Mouse (Mus musculus): ENCODE measurements at regions not wholly inside any gene's neighbourhood (a gene's known extent, or its start where the extent isn't known, plus 50 kb on each side); places are given as distances from the start of the nearest gene placed in this dataset.

GRCm38 (mm10) chr2:72849441-72850192 lies 130.6 kb downstream of the Sp3 start:
- Histone ChIP-seq H3K27ac (ENCODE audit: low read depth) (no peak overlapping the region), H3K9ac (replicated peaks; ENCODE audit: low read depth, low read length) (no peak overlapping the region), H3K27me3 (ENCODE audit: control insufficient read depth, insufficient read depth, low read length) (no peaks in the 10 kb centered on the region), H3K4me2 (ENCODE audit: low read depth, low read length) (peak overlapping the region; percentile 18), H3K4me3 (ENCODE audit: low read depth, low read length) (no peak overlapping the region), H3K9me3 (replicated peaks; ENCODE audit: control insufficient read depth, low read length) (no peaks in the 10 kb centered on the region), H3K4me1 (ENCODE audit: control insufficient read depth, insufficient read depth) (no peaks in the 10 kb centered on the region), H3K36me3 (replicated peaks; ENCODE audit: control insufficient read depth, insufficient read depth, low read length) (no peaks in the 10 kb centered on the region)
- ATAC-seq (ENCODE audit: insufficient read depth, low read depth) (no peak), DNase-seq (ENCODE audit: low spot score) (peak; percentile 33)
- TF ChIP-seq CTCF (IDR thresholded peaks at IDR 0.05; ENCODE audit: low read depth) (no peak), EP300 (IDR thresholded peaks at IDR 0.05; ENCODE audit: low read depth) (no peak)
- WGBS, result 44% methylated on average over 12 of the region's 12 CpGs

GRCm38 (mm10) chr2:72852509-72852908 lies 127.7 kb downstream of the Sp3 start:
- ATAC-seq (ENCODE audit: insufficient read depth, low read depth) (no peak), DNase-seq (ENCODE audit: low spot score) (no peak)
- Histone ChIP-seq H3K4me2 (ENCODE audit: low read depth, low read length) (no peak overlapping the region), H3K27ac (ENCODE audit: low read depth) (no peak overlapping the region), H3K27me3 (ENCODE audit: control insufficient read depth, insufficient read depth, low read length) (no peaks in the 10 kb centered on the region), H3K9me3 (replicated peaks; ENCODE audit: control insufficient read depth, low read length) (no peaks in the 10 kb centered on the region), H3K36me3 (replicated peaks; ENCODE audit: control insufficient read depth, insufficient read depth, low read length) (no peaks in the 10 kb centered on the region), H3K9ac (replicated peaks; ENCODE audit: low read depth, low read length) (no peak overlapping the region), H3K4me3 (ENCODE audit: low read depth, low read length) (no peak overlapping the region), H3K4me1 (ENCODE audit: control insufficient read depth, insufficient read depth) (0 out of 2 replicates have a peak, but pooled peaks cover 4% of the 10 kb centered on the region)
- WGBS, result 74% methylated on average over 4 of the region's 4 CpGs
- no peak for TF ChIP-seq EP300 (IDR thresholded peaks at IDR 0.05; ENCODE audit: low read depth)
- TF ChIP-seq CTCF (IDR thresholded peaks at IDR 0.05; ENCODE audit: low read depth), result no peak

- TF ChIP-seq EP300 (IDR thresholded peaks at IDR 0.05; ENCODE audit: low read depth) (no peak), CTCF (IDR thresholded peaks at IDR 0.05; ENCODE audit: low read depth) (no peak)
- WGBS, result 46% methylated on average over 11 of the region's 11 CpGs
- DNase-seq (ENCODE audit: low spot score) (no peak), ATAC-seq (ENCODE audit: insufficient read depth, low read depth) (no peak)
- H3K4me3 ChIP-seq (ENCODE audit: low read depth, low read length), result no peak overlapping the region
- H3K9me3 ChIP-seq (replicated peaks; ENCODE audit: control insufficient read depth, low read length), result no peaks in the 10 kb centered on the region
- H3K9ac ChIP-seq (replicated peaks; ENCODE audit: low read depth, low read length), result no peak overlapping the region
- H3K4me1 ChIP-seq (ENCODE audit: control insufficient read depth, insufficient read depth), result 0 out of 2 replicates have a peak, but pooled peaks cover 4% of the 10 kb centered on the region
- H3K36me3 ChIP-seq (replicated peaks; ENCODE audit: control insufficient read depth, insufficient read depth, low read length), result no peaks in the 10 kb centered on the region
- H3K27ac ChIP-seq (ENCODE audit: low read depth), result no peak overlapping the region
- no peak overlapping the region for H3K4me2 ChIP-seq (ENCODE audit: low read depth, low read length)
- no peaks in the 10 kb centered on the region for H3K27me3 ChIP-seq (ENCODE audit: control insufficient read depth, insufficient read depth, low read length)
Measured at GRCm38 (mm10) chr2:72855276-72855970, 124.8 kb downstream of the Sp3 start.

GRCm38 (mm10) chr2:72855971-72856755 lies 124.1 kb downstream of the Sp3 start:
- TF ChIP-seq CTCF (IDR thresholded peaks at IDR 0.05; ENCODE audit: low read depth), result no peak
- TF ChIP-seq EP300 (IDR thresholded peaks at IDR 0.05; ENCODE audit: low read depth), result no peak
- ATAC-seq (ENCODE audit: insufficient read depth, low read depth), result no peak
- H3K4me3 ChIP-seq (ENCODE audit: low read depth, low read length), result no peak overlapping the region
- no peak overlapping the region for H3K9ac ChIP-seq (replicated peaks; ENCODE audit: low read depth, low read length)
- no peak overlapping the region for H3K27ac ChIP-seq (ENCODE audit: low read depth)
- 85% methylated on average over 13 of the region's 13 CpGs for WGBS
- H3K27me3 ChIP-seq (ENCODE audit: control insufficient read depth, insufficient read depth, low read length), result no peaks in the 10 kb centered on the region
- no peak for DNase-seq (ENCODE audit: low spot score)
- 0 out of 2 replicates have a peak, but pooled peaks cover 4% of the 10 kb centered on the region for H3K4me1 ChIP-seq (ENCODE audit: control insufficient read depth, insufficient read depth)
- H3K4me2 ChIP-seq (ENCODE audit: low read depth, low read length), result no peak overlapping the region
- H3K9me3 ChIP-seq (replicated peaks; ENCODE audit: control insufficient read depth, low read length), result no peaks in the 10 kb centered on the region
- no peaks in the 10 kb centered on the region for H3K36me3 ChIP-seq (replicated peaks; ENCODE audit: control insufficient read depth, insufficient read depth, low read length)

- Histone ChIP-seq H3K27me3 (ENCODE audit: control insufficient read depth, insufficient read depth, low read length) (no peaks in the 10 kb centered on the region), H3K9ac (replicated peaks; ENCODE audit: low read depth, low read length) (no peak overlapping the region), H3K4me1 (ENCODE audit: control insufficient read depth, insufficient read depth) (0 out of 2 replicates have a peak, but pooled peaks cover 4% of the 10 kb centered on the region), H3K27ac (ENCODE audit: low read depth) (no peak overlapping the region), H3K9me3 (replicated peaks; ENCODE audit: control insufficient read depth, low read length) (no peaks in the 10 kb centered on the region), H3K36me3 (replicated peaks; ENCODE audit: control insufficient read depth, insufficient read depth, low read length) (no peaks in the 10 kb centered on the region), H3K4me3 (ENCODE audit: low read depth, low read length) (no peak overlapping the region), H3K4me2 (ENCODE audit: low read depth, low read length) (no peak overlapping the region)
- no peak for DNase-seq (ENCODE audit: low spot score)
- WGBS, result 93% methylated on average over 5 of the region's 5 CpGs
- ATAC-seq (ENCODE audit: insufficient read depth, low read depth), result no peak
- TF ChIP-seq CTCF (IDR thresholded peaks at IDR 0.05; ENCODE audit: low read depth), result no peak
- TF ChIP-seq EP300 (IDR thresholded peaks at IDR 0.05; ENCODE audit: low read depth), result no peak
Measured at GRCm38 (mm10) chr2:72857377-72857776, 122.9 kb downstream of the Sp3 start.

All from heart, postnatal 0 days (tissue).